Mouse (Mus musculus): ENCODE data around the gene Retnlg. TPM values are rescaled to one million over a fixed set of nuclear protein-coding genes. Genes with fewer than 3 reads are reported as not detected.
"Not testable (repeated sequence)": the region's sequence is repeated elsewhere in the genome, so short reads cannot be mapped to it uniquely, and the experiment has no call there.

Retnlg gene
- not detected for total RNA-seq (2022)

DNA sequence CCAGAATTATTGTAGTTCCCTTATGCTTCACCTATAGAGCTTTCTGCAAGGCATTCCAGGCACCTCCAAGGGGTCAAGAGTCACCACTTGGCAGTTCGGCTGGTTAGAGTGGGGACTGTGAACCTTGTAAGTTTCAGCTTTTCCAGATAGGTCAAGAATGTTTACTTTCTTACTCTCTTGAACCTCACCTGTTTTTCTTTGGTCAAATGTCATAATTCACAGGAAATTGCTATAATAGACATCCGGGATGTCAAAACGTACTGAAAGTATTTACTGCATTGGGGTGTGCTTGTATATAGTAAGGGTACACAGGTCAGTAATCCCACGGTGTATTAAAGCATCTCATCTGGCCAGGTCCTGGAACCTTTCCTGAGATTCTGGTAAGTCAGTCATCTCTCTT lies at the start of gene Retnlg:
Gene Retnlg, plus strand, starts transcription at position 301 of the 400 bp plus-strand sequence.
- no peak for DNase-seq (ENCODE audit: low spot score in 2 of 2)

DNA sequence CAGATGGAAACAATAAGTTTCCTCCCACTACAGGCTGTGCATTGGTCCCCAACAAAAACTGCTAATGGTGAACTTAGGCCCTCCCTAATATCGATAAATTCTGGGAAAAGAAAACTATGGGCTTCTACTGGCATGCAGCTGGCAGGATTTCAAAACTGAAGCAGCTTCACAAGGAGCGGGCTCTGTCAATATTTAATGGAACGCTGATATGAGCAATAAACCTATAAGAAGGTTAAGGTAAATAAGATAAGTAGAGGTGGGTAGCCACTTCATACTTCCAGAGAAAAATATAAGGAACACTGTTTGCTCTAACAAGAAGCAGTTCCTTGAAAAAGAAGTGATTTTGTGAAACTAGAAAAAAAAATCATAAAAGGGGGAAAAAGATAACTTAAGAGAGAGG lies 45.9 kb upstream of the Retnlg start:
- DNase-seq (ENCODE audit: low spot score in 2 of 2) = no peak

DNA sequence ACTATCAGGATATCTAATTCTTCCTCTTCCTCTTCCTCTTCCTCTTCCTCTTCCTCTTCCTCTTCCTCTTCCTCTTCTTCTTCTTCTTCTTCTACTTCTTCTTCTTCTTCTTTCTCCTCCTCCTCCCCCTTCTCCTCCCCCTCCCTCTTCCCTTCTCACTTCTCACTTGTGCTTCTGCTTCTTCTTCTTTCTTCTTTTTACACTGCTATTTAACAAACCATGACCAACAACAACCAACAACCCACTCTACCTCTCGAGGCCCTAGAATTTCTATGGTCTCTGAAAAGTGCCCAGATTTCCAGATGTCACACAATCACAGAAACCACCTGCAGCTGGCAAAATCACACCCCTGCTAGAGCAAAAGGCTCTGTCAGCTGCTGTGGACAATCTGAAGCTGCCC lies 44.8 kb upstream of the Retnlg start:
- DNase-seq (ENCODE audit: low spot score in 2 of 2) = no peak

DNA sequence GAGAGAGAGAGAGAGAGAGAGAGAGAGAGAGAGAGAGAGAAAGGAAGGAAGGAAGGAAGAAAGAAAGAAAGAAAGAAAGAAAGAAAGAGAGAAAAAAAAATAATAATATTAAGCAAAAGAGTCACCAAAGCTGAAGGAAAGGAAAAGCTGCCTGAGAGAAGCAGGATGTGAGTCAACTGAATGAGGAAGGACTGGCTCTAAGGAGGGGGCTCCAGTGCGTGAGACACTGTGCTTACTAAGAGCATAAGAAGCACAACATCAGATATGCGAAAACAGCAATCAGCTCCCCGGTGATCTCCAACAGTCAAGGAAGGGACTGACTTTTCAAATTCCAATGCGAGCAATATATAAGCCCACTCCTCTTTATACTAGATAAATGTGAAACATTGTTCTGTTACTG lies 43.4 kb upstream of the Retnlg start:
- DNase-seq (ENCODE audit: low spot score in 2 of 2) = no peak

DNA sequence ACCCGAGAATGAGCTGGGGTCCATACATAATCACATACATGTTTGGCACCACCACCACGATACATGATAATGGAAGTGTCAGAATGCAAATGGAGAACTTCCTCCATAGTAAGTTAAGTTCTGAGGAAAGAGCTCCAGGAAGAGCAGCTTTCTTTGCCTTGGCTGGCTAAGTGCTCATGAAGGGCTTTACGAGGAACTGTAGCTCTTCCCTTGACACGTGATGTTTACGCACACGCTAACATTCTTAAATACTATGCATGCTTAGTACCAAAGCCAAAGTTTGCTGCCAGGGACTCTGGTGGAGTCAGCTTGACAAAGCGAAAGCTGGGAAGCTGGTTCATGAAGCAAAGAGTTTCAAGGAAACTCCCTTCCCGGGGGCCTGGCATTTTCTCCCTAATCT lies 40.4 kb upstream of the Retnlg start:
- DNase-seq (ENCODE audit: low spot score in 2 of 2) = no peak

DNA sequence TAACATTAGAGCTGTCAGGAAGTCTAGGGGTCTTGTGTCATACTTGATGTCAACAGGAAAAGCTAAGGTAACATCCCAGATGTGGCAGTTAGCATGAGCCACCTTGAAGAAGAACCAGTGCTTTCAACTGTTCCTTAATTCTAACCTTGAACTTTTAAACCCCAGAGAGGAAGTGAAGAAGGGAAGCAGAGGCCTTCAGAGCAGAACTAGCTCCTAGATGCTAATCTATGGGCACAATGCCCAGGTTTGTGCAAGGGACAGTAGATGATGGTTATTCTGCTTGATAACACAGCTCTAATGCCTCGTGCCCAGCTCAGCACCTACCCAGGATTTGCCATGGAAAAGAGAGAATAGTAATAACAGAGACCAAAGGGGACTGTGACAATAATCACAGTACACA lies 38.8 kb upstream of the Retnlg start:
- not testable (repeated sequence) for DNase-seq (ENCODE audit: low spot score in 2 of 2)

DNA sequence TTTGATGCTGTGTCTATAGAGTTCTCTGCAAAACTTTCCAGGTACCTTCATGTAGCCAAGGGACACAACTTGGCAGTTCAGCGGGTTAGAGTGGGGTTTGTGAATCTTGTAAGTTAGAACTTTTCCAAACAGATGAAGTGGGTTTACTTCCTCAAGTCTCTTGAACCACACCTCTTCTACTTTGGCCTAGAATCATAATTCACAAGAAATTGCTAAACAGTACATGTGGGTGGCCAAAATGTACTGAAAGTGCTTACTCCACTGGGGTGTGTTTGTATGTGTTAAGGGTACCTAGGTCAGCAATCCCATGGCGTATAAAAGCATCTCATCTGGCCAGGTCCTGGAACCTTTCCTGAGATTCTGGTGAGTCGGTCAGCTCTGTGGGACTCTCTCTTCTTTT lies 30.2 kb upstream of the Retnlg start, which contains the start of gene Retnla:
Gene Retnla, plus strand, starts transcription at position 286 of the 400 bp plus-strand sequence.
- DNase-seq (ENCODE audit: low spot score in 2 of 2) = no peak

DNA sequence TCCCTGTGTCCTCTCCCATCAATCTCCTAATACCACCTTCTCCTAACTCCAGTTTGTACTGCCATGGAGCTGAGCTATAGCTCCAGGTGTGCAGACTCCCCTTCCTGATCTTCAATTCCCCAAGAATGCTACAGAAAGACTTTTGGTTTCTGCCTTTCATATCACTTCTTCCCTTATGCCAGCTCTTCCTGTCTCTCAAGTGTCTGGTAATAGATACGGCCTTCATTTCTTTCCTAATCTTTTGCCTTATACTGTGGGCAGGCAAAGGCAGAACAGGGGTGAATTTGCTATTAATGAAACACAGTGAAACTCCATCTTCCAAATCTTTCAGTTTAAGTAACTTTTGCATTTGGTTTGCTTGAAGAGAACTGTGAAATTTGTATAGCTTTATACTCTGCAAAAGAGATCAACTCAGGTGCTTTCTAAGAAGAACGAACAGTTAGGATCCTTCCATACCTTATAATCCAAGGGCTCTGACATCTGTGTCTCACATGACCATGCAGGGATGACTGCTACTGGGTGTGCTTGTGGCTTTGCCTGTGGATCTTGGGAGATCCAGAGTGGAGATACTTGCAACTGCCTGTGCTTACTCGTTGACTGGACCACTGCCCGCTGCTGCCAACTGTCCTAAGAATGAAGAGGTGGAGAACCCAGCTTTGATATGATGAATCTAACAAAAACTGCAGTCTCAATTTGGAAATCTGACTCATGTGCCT lies 28.6 kb upstream of the Retnlg start:
- no peak for DNase-seq (ENCODE audit: low spot score in 2 of 2)

DNA sequence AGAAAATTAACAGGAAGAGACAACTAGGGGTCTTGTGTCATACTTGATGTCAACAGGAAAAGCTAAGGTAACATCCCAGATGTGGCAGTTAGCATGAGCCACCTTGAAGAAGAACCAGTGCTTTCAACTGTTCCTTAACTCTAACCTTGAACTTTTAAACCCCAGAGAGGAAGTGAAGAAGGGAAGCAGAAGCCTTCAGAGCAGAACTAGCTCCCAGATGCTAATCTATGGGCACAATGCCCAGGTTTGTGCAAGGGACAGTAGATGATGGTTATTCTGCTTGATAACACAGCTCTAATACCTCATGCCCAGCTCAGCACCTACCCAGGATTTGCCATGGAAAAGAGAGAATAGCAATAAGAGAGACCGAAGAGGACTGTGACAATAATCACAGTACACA lies 7.4 kb upstream of the Retnlg start:
- not testable (repeated sequence) for DNase-seq (ENCODE audit: low spot score in 2 of 2)

DNA sequence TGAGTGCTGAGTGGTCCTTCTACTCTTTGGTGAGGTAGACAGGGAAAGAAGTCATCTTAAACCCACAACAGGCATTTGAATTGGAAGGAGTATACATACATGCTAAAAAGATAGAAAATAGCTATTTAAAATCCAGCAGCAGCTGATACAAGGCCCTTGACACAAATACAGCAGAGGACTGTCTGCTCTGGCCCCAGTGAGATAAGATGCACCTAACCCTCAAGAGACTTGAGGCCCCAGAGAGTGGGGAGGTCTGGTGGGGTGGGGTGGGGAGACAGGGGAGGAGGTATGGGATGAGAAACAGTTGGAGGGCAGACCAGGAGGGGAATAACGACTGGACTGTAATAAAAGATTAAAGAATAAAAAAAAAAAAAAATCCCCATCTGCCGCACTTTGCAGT lies 4.7 kb upstream of the Retnlg start:
- DNase-seq (ENCODE audit: low spot score in 2 of 2) = no peak

DNA sequence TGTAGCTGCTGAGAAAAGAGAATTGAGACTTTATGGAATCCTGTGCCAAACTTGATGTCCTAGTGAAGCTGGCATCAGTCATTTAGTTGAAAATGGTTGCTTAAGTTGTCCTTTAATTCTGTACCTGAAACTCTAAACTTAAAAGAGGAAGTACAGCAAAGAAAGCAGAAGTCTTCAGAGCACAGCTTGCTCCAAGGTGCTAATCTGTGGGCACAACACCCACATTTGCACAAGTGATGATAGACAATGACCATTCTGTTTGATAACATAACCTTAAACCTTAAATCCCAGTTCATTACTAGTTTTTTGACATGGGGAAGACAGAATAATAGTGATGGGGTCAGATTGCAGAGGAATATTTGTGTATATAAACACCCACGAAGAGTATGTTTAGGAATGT lies 3.8 kb upstream of the Retnlg start:
- no peak for DNase-seq (ENCODE audit: low spot score in 2 of 2)

DNA sequence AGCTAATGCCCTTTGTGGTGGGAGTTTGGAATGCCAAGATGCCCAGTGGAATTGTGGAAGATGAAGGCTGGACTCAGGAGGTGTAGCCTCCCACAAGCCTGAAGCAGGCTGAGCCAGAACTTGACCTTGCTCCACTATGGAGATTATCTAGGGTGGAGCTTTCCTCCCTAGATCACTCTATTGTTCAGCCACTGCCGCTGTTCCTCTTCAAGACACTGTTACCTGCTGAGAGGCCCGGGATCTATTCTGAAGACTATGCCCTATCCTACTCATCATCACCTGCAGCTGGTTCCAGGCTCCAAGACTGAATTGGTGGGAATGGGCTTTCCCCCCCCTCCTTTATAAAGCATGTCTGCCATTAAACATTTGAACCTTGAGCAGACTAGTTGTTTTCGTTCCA lies 2.8 kb upstream of the Retnlg start:
- no peak for DNase-seq (ENCODE audit: low spot score in 2 of 2)

DNA sequence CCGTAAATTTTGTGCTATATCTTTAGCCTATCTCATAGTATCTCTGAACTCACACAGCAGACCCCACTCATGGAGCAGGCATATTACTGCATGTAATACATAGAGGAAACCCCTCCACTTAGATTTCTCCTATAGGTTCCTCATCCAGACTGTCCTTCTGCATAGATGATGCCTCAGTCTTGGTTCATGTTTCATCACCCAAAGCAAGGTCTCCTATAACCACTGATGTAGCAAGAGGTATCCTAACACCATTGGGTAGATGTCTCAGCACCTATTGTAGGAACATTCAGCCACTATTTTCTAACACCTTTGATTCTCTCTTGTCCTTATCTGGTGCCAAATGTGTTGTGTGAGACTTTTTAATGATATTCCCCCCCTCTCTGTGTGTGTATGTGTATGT lies 667 bp upstream of the Retnlg start:
- DNase-seq (ENCODE audit: low spot score in 2 of 2) = no peak

DNA sequence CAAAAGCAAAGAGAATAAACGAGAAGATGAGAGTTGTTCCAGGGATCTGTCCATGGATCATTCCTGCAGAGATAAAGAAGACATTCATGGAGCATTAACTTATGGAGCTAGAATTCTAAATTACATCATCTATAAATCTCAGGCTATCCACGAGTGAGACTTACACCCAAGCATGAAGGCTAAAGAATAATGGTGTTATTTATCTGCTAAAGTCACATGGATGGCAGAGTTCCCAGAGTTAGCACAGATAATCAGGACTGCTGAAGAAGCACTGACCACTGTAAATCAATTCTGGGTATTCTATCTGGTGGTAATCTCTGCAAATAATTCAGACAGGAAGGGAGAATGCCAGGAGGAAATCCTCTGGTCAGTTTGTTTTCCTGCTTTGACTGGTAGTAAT lies 18.3 kb downstream of the Retnlg start:
- DNase-seq (ENCODE audit: low spot score in 2 of 2) = no peak

DNA sequence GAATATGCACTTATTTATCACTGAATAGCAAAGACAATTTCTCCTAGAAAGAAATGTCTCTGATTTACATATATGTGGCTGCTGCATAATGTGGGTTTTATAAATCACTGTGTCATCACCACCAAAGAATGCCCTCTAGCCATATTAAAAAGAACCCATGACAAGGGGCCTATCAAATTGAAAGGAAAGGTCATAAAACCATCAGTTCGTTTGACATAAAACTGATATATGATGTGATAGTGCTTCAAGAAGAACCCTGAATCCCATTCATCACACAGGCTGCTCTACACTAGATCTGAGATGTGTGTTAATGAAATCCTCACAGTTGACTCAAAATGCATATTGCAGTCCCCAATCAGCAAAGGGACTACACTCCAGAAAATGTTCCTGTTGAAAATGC lies 27.4 kb downstream of the Retnlg start:
- DNase-seq (ENCODE audit: low spot score in 2 of 2) = no peak

DNA sequence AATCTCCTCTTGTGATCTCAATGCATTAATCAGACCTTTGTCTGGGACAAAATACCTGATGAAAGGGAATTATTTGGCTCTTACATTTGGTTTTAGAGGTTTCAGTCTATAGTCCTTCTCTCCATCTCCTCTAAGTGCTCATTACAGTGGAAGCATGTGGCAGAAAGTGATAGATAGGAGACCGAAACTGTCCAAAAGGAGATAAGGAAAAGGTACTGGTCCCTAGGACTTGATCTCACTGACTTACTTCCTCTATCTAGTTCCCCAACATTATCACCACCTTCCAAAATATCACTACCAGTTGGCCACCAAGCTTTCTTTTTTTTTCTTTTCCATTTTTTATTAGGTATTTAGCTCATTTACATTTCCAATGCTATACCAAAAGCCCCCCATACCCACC lies 38.8 kb downstream of the Retnlg start:
- no peak for DNase-seq (ENCODE audit: low spot score in 2 of 2)

DNA sequence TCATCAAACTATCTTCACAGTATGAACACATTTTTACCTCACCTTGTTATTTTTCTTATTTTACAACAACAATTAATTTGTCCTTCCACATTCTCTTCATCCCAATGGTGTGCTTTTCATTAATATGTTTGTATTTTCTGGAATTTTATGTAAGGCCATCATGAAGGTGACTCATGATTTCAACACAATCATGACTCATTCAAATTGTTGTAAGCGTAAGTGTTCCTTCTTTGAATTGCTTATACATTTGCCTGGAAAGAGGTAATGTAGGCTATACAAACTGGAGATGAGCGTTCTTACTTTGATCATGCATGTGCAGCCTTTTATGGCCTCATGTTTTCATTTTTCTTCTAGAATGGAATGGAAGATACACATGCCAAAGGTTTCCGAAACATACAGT lies 40.8 kb downstream of the Retnlg start:
- no peak for DNase-seq (ENCODE audit: low spot score in 2 of 2)

DNA sequence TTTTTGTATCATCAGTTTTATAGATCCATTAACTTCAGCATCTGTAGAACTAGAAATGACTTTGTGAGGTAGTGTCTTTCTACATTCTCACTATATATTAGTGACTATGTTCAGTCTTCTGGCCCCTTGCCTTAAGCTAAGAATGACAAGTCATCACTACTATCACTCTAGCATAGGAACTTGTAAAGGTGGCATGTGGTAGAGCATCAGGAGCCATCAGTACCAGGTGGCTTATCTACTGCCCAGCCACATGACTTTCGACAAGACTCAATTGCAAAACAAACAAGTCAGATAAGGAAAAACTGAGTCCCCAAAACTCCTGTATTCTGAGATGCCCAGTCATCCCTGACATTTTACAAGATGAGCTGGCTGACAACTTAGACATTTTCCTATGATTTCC lies 51.3 kb downstream of the Retnlg start:
- DNase-seq (ENCODE audit: low spot score in 2 of 2) = no peak

Other genes with a start within 250 kb of the Retnlg start
- gene Trat1, start 100.6 kb upstream of the Retnlg start, total RNA-seq (2022) = not detected
- not detected for gene Retnlb, start 55.8 kb upstream of the Retnlg start, total RNA-seq (2022)
- 1 to 10 TPM; 2.1 to 7.1 (median 3.3) TPM for gene Retnla, start 30.1 kb upstream of the Retnlg start, total RNA-seq (2022)
- 1 to 10 TPM; 2.9 to 4.0 (median 3.1) TPM for gene Dzip3, start 121.5 kb downstream of the Retnlg start, total RNA-seq (2022)
- 1 to 10 TPM in 1 of 4 experiments, under 1 TPM in 3; 0.63 to 1.0 (median 0.80) TPM for gene Cip2a, start 121.6 kb downstream of the Retnlg start, total RNA-seq (2022)
- gene Myh15, start 184.9 kb downstream of the Retnlg start, total RNA-seq (2022) = under 1 TPM in 1 of 4 experiments, not detected in 3; 0.05 TPM

All from gastrocnemius, adult 8-10 months (tissue).